Mouse (Mus musculus) ES-E14 (cell line): ENCODE data around the gene Myo3a. TPM values are rescaled to one million over a fixed set of nuclear protein-coding genes. Genes with fewer than 3 reads are reported as not detected.

ENCODE experiments used
- DNase-seq: peaks from one replicate; pipeline ENCODE4 v3.0.0-alpha.2; 2013; ENCODE audit warnings: low read depth, low spot score
- H3K27ac ChIP-seq: 2 replicates; pipeline ENCODE4 v1.5.1; 2012; ENCODE audit warnings: low read depth, mild to moderate bottlenecking, low read length, moderate library complexity, mixed read lengths; ENCODE audit not compliant: poor library complexity, insufficient read depth, severe bottlenecking
- H3K36me3 ChIP-seq: 2 replicates; pipeline ENCODE4 v1.6.1; 2012; ENCODE audit warnings: mild to moderate bottlenecking, low read length, moderate library complexity, mixed read lengths; ENCODE audit not compliant: control insufficient read depth, poor library complexity, insufficient read depth, severe bottlenecking
- H3K4me1 ChIP-seq, 2 experiments: fragments of 150-350 bp in 1 of 2; sonication (generic) in 1 of 2; 2 replicates each; pipeline ENCODE4 v1.6.1; 2012; ENCODE audit warnings: low read length in 2 of 2, mild to moderate bottlenecking in 1 of 2, mixed read lengths in 1 of 2; ENCODE audit not compliant: control insufficient read depth in 2 of 2, insufficient read depth in 2 of 2, poor library complexity in 1 of 2
- H3K4me3 ChIP-seq, 2 experiments: fragments of 150-350 bp in 1 of 2; sonication (generic) in 1 of 2; 2 replicates each; pipeline ENCODE4 v1.5.1; 2012; ENCODE audit warnings: low read length in 2 of 2, low read depth in 1 of 2, mild to moderate bottlenecking in 1 of 2, mixed read lengths in 1 of 2; ENCODE audit not compliant: insufficient read depth in 1 of 2, poor library complexity in 1 of 2, severe bottlenecking in 1 of 2
- H3K9ac ChIP-seq: 2 replicates; pipeline ENCODE4 v1.6.1; 2012; ENCODE audit warnings: low read depth, mild to moderate bottlenecking, low read length, mixed read lengths; ENCODE audit not compliant: poor library complexity, insufficient read depth, severe bottlenecking
- H3K9me3 ChIP-seq: fragments of 150-350 bp; sonication (generic); 2 replicates; pipeline ENCODE4 v1.6.1; 2012; ENCODE audit warnings: low read depth, mild to moderate bottlenecking, low read length; ENCODE audit not compliant: control insufficient read depth, insufficient read depth
- CHD2 ChIP-seq: IDR thresholded peaks from 2 replicates; pipeline ENCODE4 v1.6.1; 2014; ENCODE audit warnings: mild to moderate bottlenecking, low read depth, low read length, inconsistent platforms
- HCFC1 ChIP-seq: IDR thresholded peaks from 2 replicates; pipeline ENCODE4 v1.6.1; 2012; ENCODE audit warnings: low read length, inconsistent platforms, borderline replicate concordance; ENCODE audit not compliant: insufficient read depth
- MAFK ChIP-seq: IDR thresholded peaks from 2 replicates; pipeline ENCODE4 v1.6.1; 2014; ENCODE audit warnings: mild to moderate bottlenecking, low read depth, low read length, inconsistent platforms; ENCODE audit not compliant: insufficient read depth
- ZC3H11A ChIP-seq: IDR thresholded peaks from 2 replicates; pipeline ENCODE4 v1.6.1; 2012; ENCODE audit warnings: low read depth, mild to moderate bottlenecking, inconsistent platforms, low read length, borderline replicate concordance
- ZNF384 ChIP-seq: IDR thresholded peaks from 2 replicates; pipeline ENCODE4 v1.6.1; 2012; ENCODE audit warnings: low read depth, low read length, inconsistent platforms
- in situ Hi-C, 2 experiments: fragments of 600-800 bp; cut with MboI; formaldehyde crosslinking; loops; one replicate each; pipeline ENCODE4 v1.15.1; 2025; ENCODE audit warnings: low sequenced_read_pairs in 2 of 2, inconsistent platforms in 1 of 2; ENCODE audit not compliant: unreplicated experiment in 2 of 2
- total RNA-seq: library from RNA; depleted of rRNA; stranded (reverse); fragments of 300-350 nt; gene quantifications from 2 replicates; pipeline ENCODE4 v1.2.3, GENCODE M21; 2012

The Myo3a gene
- total RNA-seq, 1 experiment = 0.09 TPM

- no peaks in the 10 kb centered on the region for H3K9me3 ChIP-seq
- H3K9ac ChIP-seq = no peak overlapping the region
- DNase-seq = no peak
- in situ Hi-C loops = no loop called here
- no peaks in the 10 kb centered on the region for H3K36me3 ChIP-seq
- no peak overlapping the region for H3K27ac ChIP-seq
- no peaks in the 10 kb centered on the region for H3K4me1 ChIP-seq
- H3K4me3 ChIP-seq = no peak overlapping the region
- TF ChIP-seq HCFC1 = no peak
- 0 out of 2 replicates have a peak, but pooled peaks have one; percentile 11 for TF ChIP-seq ZC3H11A
- TF ChIP-seq CHD2 = no peak
Observed at GRCm38 (mm10) chr2:22634766-22635165, 407.5 kb downstream of the Myo3a start.

GRCm38 (mm10) chr2:22646134-22646533 is 418.8 kb downstream of the Myo3a start:
- in situ Hi-C loops = no loop called here
- H3K9ac ChIP-seq = no peak overlapping the region
- no peak overlapping the region for H3K27ac ChIP-seq
- no peaks in the 10 kb centered on the region for H3K36me3 ChIP-seq
- DNase-seq = no peak
- H3K4me1 ChIP-seq = no peaks in the 10 kb centered on the region
- H3K9me3 ChIP-seq = no peaks in the 10 kb centered on the region
- no peak overlapping the region for H3K4me3 ChIP-seq
- TF ChIP-seq CHD2 (no peak), MAFK (no peak), ZNF384 (no peak), ZC3H11A (no peak), HCFC1 (no peak)

- TF ChIP-seq ZC3H11A (no peak), MAFK (no peak), HCFC1 (no peak)
- Histone ChIP-seq H3K4me1 (no peaks in the 10 kb centered on the region), H3K27ac (no peak overlapping the region), H3K36me3 (no peaks in the 10 kb centered on the region), H3K9me3 (no peaks in the 10 kb centered on the region), H3K9ac (no peak overlapping the region), H3K4me3 (no peak overlapping the region)
- in situ Hi-C loops = no loop called here
- DNase-seq = no peak
Observed at GRCm38 (mm10) chr2:22648394-22648793, 421.1 kb downstream of the Myo3a start.

- no peak overlapping the region for H3K9ac ChIP-seq
- H3K36me3 ChIP-seq = no peaks in the 10 kb centered on the region
- in situ Hi-C loops = no loop called here
- no peak overlapping the region for H3K27ac ChIP-seq
- H3K9me3 ChIP-seq = no peaks in the 10 kb centered on the region
- no peak for DNase-seq
- no peak overlapping the region for H3K4me3 ChIP-seq
- no peaks in the 10 kb centered on the region for H3K4me1 ChIP-seq
- TF ChIP-seq ZC3H11A = no peak
- no peak for TF ChIP-seq CHD2
- no peak for TF ChIP-seq HCFC1
- TF ChIP-seq MAFK = no peak
- no peak for TF ChIP-seq ZNF384
Observed at GRCm38 (mm10) chr2:22651826-22652225, 424.5 kb downstream of the Myo3a start.

- H3K4me1 ChIP-seq = no peaks in the 10 kb centered on the region
- no peak overlapping the region for H3K4me3 ChIP-seq
- TF ChIP-seq HCFC1 (no peak), ZC3H11A (no peak), MAFK (no peak), CHD2 (no peak), ZNF384 (no peak)
- H3K36me3 ChIP-seq = no peaks in the 10 kb centered on the region
- H3K9me3 ChIP-seq = no peaks in the 10 kb centered on the region
- no peak for DNase-seq
- H3K9ac ChIP-seq = no peak overlapping the region
- in situ Hi-C loops = no loop called here
- no peak overlapping the region for H3K27ac ChIP-seq
Observed at GRCm38 (mm10) chr2:22663731-22664130, 436.4 kb downstream of the Myo3a start.
